Mouse (Mus musculus) ES-E14 (cell line): ENCODE results near the gene Rgs17.

Experiments
- CHD2 ChIP-seq: IDR thresholded peaks from 2 replicates; pipeline ENCODE4 v1.6.1; 2014; ENCODE audit warnings: mild to moderate bottlenecking, low read depth, low read length, inconsistent platforms
- HCFC1 ChIP-seq: IDR thresholded peaks from 2 replicates; pipeline ENCODE4 v1.6.1; 2012; ENCODE audit warnings: low read length, inconsistent platforms, borderline replicate concordance; ENCODE audit not compliant: insufficient read depth

GRCm38 (mm10) chr10:5922294-5922828, at the start of gene Rgs17:
- TF ChIP-seq HCFC1 (no peak), CHD2 (no peak)
